Mouse (Mus musculus) embryonic facial prominence, embryonic 10.5 days (tissue): Measurements from ENCODE around the gene Kifc3. TPM values are rescaled to one million over a fixed set of nuclear protein-coding genes. Genes with fewer than 3 reads are reported as not detected.
A peak's percentile ranks its signal among the peaks of the same experiment; 100 is the strongest.

Source experiments
- DNase-seq: peaks from one replicate; pipeline ENCODE4 v3.0.0-alpha.2; 2017; ENCODE audit warnings: low spot score
- H3K27ac ChIP-seq: fragments of 300-500 bp; sonication (generic); replicated peaks from 2 replicates; pipeline ENCODE4 v1.5.1; 2016; ENCODE audit warnings: mild to moderate bottlenecking
- H3K27me3 ChIP-seq: fragments of 300-500 bp; sonication (generic); replicated peaks from 2 replicates; pipeline ENCODE4 v1.6.1; 2016; ENCODE audit warnings: low read depth, mild to moderate bottlenecking; ENCODE audit not compliant: poor library complexity, severe bottlenecking
- H3K36me3 ChIP-seq: fragments of 300-500 bp; sonication (generic); replicated peaks from 2 replicates; pipeline ENCODE4 v1.6.1; 2016; ENCODE audit warnings: mild to moderate bottlenecking, moderate library complexity
- H3K4me1 ChIP-seq: fragments of 300-500 bp; sonication (generic); 2 replicates; pipeline ENCODE4 v1.6.1; 2016
- H3K4me3 ChIP-seq: fragments of 300-500 bp; sonication (generic); 2 replicates; pipeline ENCODE4 v1.5.1; 2016; ENCODE audit warnings: mild to moderate bottlenecking, moderate library complexity
- H3K9me3 ChIP-seq: fragments of 300-500 bp; sonication (generic); 2 replicates; pipeline ENCODE4 v1.6.1; 2016; ENCODE audit warnings: mild to moderate bottlenecking
- WGBS: fragments of 180-500 bp; shearing (Covaris S2); methylation state at CpG from one replicate; pipeline ENCODE4 v1.1.7; 2016; 5-methylcytosine and 5-hydroxymethylcytosine counted together
- polyA plus RNA-seq: library from polyadenylated mRNA; unstranded; fragments of >200 nt; fragmentation: Nextera tagmentation; extraction: Ambion mirVana; gene quantifications from 2 replicates; pipeline ENCODE4 v1.2.1, GENCODE M21; 2016

Gene Kifc3
- polyA plus RNA-seq, 1 experiment from 2014 or later: 8.7 TPM

GRCm38 (mm10) chr8:95107306-95107705, 95.3 kb downstream of the Kifc3 start:
- 93% methylated on average over 13 of the region's 13 CpGs for WGBS

GRCm38 (mm10) chr8:95101972-95102371, 100.6 kb downstream of the Kifc3 start:
- WGBS: 77% methylated on average over 4 of the region's 4 CpGs
- H3K9me3 ChIP-seq: no peaks in the 10 kb centered on the region
- no peaks in the 10 kb centered on the region for H3K27me3 ChIP-seq
- no peak for DNase-seq
- no peak overlapping the region for H3K27ac ChIP-seq
- no peak overlapping the region for H3K4me3 ChIP-seq
- H3K36me3 ChIP-seq: peaks cover 69% of the 10 kb centered on the region
- H3K4me1 ChIP-seq: no peaks in the 10 kb centered on the region

More at GRCm38 (mm10) chr8:95107306-95107705, 95.3 kb downstream of the Kifc3 start:
- Histone ChIP-seq H3K27ac (no peak overlapping the region), H3K27me3 (no peaks in the 10 kb centered on the region), H3K9me3 (no peaks in the 10 kb centered on the region), H3K4me3 (no peak overlapping the region), H3K36me3 (peaks cover 25% of the 10 kb centered on the region; the same call in 1 of the 2 replicates), H3K4me1 (no peaks in the 10 kb centered on the region)
- DNase-seq: no peak

GRCm38 (mm10) chr8:95099009-95099408, 103.6 kb downstream of the Kifc3 start:
- 28% methylated on average over 5 of the region's 5 CpGs for WGBS
- Histone ChIP-seq H3K4me3 (no peak overlapping the region), H3K36me3 (peaks cover 84% of the 10 kb centered on the region), H3K27me3 (no peaks in the 10 kb centered on the region), H3K27ac (no peak overlapping the region), H3K9me3 (no peaks in the 10 kb centered on the region), H3K4me1 (no peaks in the 10 kb centered on the region)
- peak; percentile 75 for DNase-seq

- Histone ChIP-seq H3K27ac (no peak overlapping the region), H3K4me3 (no peak overlapping the region), H3K36me3 (peaks cover 99% of the 10 kb centered on the region), H3K4me1 (no peaks in the 10 kb centered on the region), H3K27me3 (no peaks in the 10 kb centered on the region), H3K9me3 (no peaks in the 10 kb centered on the region)
- DNase-seq: no peak
- 90% methylated on average over 4 of the region's 4 CpGs for WGBS
Observed at GRCm38 (mm10) chr8:95093574-95093973, 109.0 kb downstream of the Kifc3 start.

GRCm38 (mm10) chr8:95085432-95086141, 117.0 kb downstream of the Kifc3 start:
- Histone ChIP-seq H3K9me3 (no peaks in the 10 kb centered on the region), H3K4me1 (peaks cover 17% of the 10 kb centered on the region), H3K27ac (peak overlapping the region; percentile 30; the same call in 1 of the 2 replicates), H3K27me3 (no peaks in the 10 kb centered on the region), H3K36me3 (peaks cover 77% of the 10 kb centered on the region), H3K4me3 (no peak overlapping the region)
- no peak for DNase-seq
- 88% methylated on average over 7 of the region's 7 CpGs for WGBS

GRCm38 (mm10) chr8:95084744-95085431, 117.7 kb downstream of the Kifc3 start:
- Histone ChIP-seq H3K9me3 (no peaks in the 10 kb centered on the region), H3K36me3 (peaks cover 70% of the 10 kb centered on the region), H3K4me1 (peaks cover 22% of the 10 kb centered on the region), H3K27me3 (no peaks in the 10 kb centered on the region), H3K27ac (peak overlapping the region; percentile 30; the same call in 1 of the 2 replicates), H3K4me3 (no peak overlapping the region)
- 84% methylated on average over 10 of the region's 10 CpGs for WGBS
- DNase-seq: no peak

GRCm38 (mm10) chr8:95084261-95084660, 118.4 kb downstream of the Kifc3 start:
- H3K4me1 ChIP-seq: peaks cover 22% of the 10 kb centered on the region
- DNase-seq: no peak
- H3K27me3 ChIP-seq: no peaks in the 10 kb centered on the region
- H3K4me3 ChIP-seq: no peak overlapping the region
- H3K27ac ChIP-seq: no peak overlapping the region
- WGBS: 89% methylated on average over 4 of the region's 4 CpGs
- no peaks in the 10 kb centered on the region for H3K9me3 ChIP-seq
- H3K36me3 ChIP-seq: peaks cover 64% of the 10 kb centered on the region

- Histone ChIP-seq H3K36me3 (peaks cover 38% of the 10 kb centered on the region), H3K4me3 (peak overlapping the region; percentile 86), H3K9me3 (no peaks in the 10 kb centered on the region), H3K4me1 (peaks cover 22% of the 10 kb centered on the region), H3K27ac (peak overlapping the region; percentile 87), H3K27me3 (no peaks in the 10 kb centered on the region)
- DNase-seq: no peak
- 8% methylated on average over 11 of the region's 11 CpGs for WGBS
Observed at GRCm38 (mm10) chr8:95081650-95082049, 121.0 kb downstream of the Kifc3 start.

GRCm38 (mm10) chr8:95080381-95081341, 122.0 kb downstream of the Kifc3 start, which contains the start of gene Katnb1:
Gene Katnb1, plus strand, starts transcription at chr8:95081186.
- Histone ChIP-seq H3K9me3 (no peaks in the 10 kb centered on the region), H3K27ac (peak within 1 kb of the TSS; percentile 87), H3K36me3 (peaks cover 31% of the 10 kb centered on the region), H3K4me1 (peaks cover 22% of the 10 kb centered on the region), H3K27me3 (no peaks in the 10 kb centered on the region), H3K4me3 (peak within 1 kb of the TSS; percentile 86)
- peak; percentile 98 for DNase-seq
- under 1% methylated on average over 47 of the region's 47 CpGs for WGBS

GRCm38 (mm10) chr8:95079305-95079704, 123.3 kb downstream of the Kifc3 start:
- Histone ChIP-seq H3K4me1 (peaks cover 22% of the 10 kb centered on the region), H3K27me3 (no peaks in the 10 kb centered on the region), H3K27ac (no peak overlapping the region), H3K4me3 (no peak overlapping the region), H3K36me3 (peaks cover 17% of the 10 kb centered on the region), H3K9me3 (no peaks in the 10 kb centered on the region)
- DNase-seq: no peak
- 81% methylated on average over 4 of the region's 4 CpGs for WGBS

GRCm38 (mm10) chr8:95078055-95078454, 124.6 kb downstream of the Kifc3 start:
- Histone ChIP-seq H3K27me3 (no peaks in the 10 kb centered on the region), H3K9me3 (no peaks in the 10 kb centered on the region), H3K36me3 (peaks cover 6% of the 10 kb centered on the region), H3K27ac (no peak overlapping the region), H3K4me3 (no peak overlapping the region), H3K4me1 (peaks cover 21% of the 10 kb centered on the region)
- no peak for DNase-seq
- WGBS: 83% methylated on average over 3 of the region's 3 CpGs

- Histone ChIP-seq H3K27me3 (no peaks in the 10 kb centered on the region), H3K36me3 (no peaks in the 10 kb centered on the region), H3K27ac (no peak overlapping the region), H3K4me1 (0 out of 2 replicates have a peak, but pooled peaks cover 4% of the 10 kb centered on the region), H3K9me3 (no peaks in the 10 kb centered on the region), H3K4me3 (no peak overlapping the region)
- 83% methylated on average over 17 of the region's 17 CpGs for WGBS
- DNase-seq: no peak
Observed at GRCm38 (mm10) chr8:95076151-95076550, 126.5 kb downstream of the Kifc3 start.
